12 mouse cellular contexts compared by ENCODE assay signal in the genomic region with DNA sequence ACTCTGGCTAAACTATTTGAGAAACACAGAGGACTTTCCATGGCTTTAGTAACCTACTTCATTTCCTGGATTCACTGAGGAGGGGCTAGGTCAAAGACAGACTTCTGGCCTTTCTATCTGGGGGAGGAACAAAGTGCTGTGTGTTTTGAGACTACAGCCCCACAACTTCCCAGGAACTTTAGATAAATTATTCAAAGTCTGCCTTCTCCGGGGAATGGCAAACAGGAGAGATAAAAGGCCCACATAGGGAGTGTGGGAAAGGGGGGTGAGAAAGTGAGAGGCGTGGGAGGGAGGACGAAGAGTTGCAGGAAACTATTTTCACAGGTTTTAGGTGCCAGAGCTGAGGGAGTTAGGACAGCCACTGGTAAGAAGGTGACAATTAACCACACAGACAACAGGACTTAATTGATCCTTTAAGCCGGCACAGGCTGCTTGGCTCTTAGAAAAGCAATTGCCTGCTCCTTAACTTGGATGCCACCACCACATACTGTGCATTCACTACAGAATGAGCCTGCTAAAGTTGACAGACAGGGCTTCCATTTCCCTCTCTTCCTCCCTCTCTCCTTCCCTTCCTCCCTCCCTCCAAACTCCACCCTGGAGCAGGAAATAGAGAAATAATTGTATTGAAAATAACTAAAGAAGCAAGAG. TPM values are rescaled to one million over a fixed set of nuclear protein-coding genes. Genes with fewer than 3 reads are reported as not detected.
A peak's percentile ranks its signal among the peaks of the same experiment; 100 is the strongest.
DNase-seq lines count a peak whose midpoint lies in the region; ATAC-seq and TF ChIP-seq lines count a peak whose summit lies in the region.
"Had no signal": no experiment of that assay in that cellular context is flagged by ENCODE, and none has a peak within 500 bp of the region (broad histone marks: within the 10 kb centered on the region; RNA-seq: fewer than 3 reads in every experiment).

No protein-coding gene starts in this region.

- H3K27me3 ChIP-seq in intestine, embryonic 15.5 days (replicated peaks), result no peaks in the 10 kb centered on the region
- no peaks in the 10 kb centered on the region for H3K27me3 ChIP-seq in intestine, postnatal 0 days (replicated peaks; ENCODE audit: control insufficient read depth, insufficient read depth, low read length)
- H3K27me3 ChIP-seq in embryonic facial prominence, embryonic 15.5 days, result no peaks in the 10 kb centered on the region
- H3K27me3 ChIP-seq in intestine, embryonic 16.5 days (replicated peaks; ENCODE audit: control insufficient read depth, insufficient read depth, low read length), result no peaks in the 10 kb centered on the region

- H3K4me3 ChIP-seq in intestine, embryonic 15.5 days (replicated peaks), result no peak overlapping the region
- no peak overlapping the region for H3K4me3 ChIP-seq in intestine, postnatal 0 days (ENCODE audit: low read depth, low read length)
- H3K4me3 ChIP-seq in embryonic facial prominence, embryonic 15.5 days (replicated peaks), result no peak overlapping the region
- no peak overlapping the region for H3K4me3 ChIP-seq in intestine, embryonic 16.5 days (ENCODE audit: low read length)
- H3K4me3 ChIP-seq: erythroblast, embryonic 14.5 days had no signal

- H3K4me2 ChIP-seq in intestine, embryonic 15.5 days (replicated peaks), result no peak overlapping the region
- H3K4me2 ChIP-seq in intestine, postnatal 0 days (replicated peaks; ENCODE audit: low read depth), result no peak overlapping the region
- H3K4me2 ChIP-seq in embryonic facial prominence, embryonic 15.5 days (replicated peaks), result no peak overlapping the region
- H3K4me2 ChIP-seq in intestine, embryonic 16.5 days (ENCODE audit: low read depth, low read length), result no peak overlapping the region
- H3K4me2 ChIP-seq: lung, embryonic 14.5 days had no signal

- H3K4me1 ChIP-seq in intestine, embryonic 15.5 days (replicated peaks), result no peaks in the 10 kb centered on the region
- no peaks in the 10 kb centered on the region for H3K4me1 ChIP-seq in intestine, postnatal 0 days (replicated peaks; ENCODE audit: control insufficient read depth, insufficient read depth, low read length)
- peaks cover 13% of the 10 kb centered on the region; the same call in 1 of the 2 replicates for H3K4me1 ChIP-seq in embryonic facial prominence, embryonic 15.5 days
- H3K4me1 ChIP-seq in intestine, embryonic 16.5 days (ENCODE audit: control insufficient read depth, insufficient read depth, low read length), result peaks cover 4% of the 10 kb centered on the region; the same call in 1 of the 2 replicates

- no peak overlapping the region for H3K27ac ChIP-seq in intestine, embryonic 15.5 days
- no peak overlapping the region for H3K27ac ChIP-seq in intestine, postnatal 0 days (ENCODE audit: low read depth, low read length)
- 0 out of 2 replicates have a peak overlapping the region, but pooled peaks have one; percentile 17 for H3K27ac ChIP-seq in embryonic facial prominence, embryonic 15.5 days (replicated peaks)
- no peak overlapping the region for H3K27ac ChIP-seq in intestine, embryonic 16.5 days (ENCODE audit: low read length)

- peak; percentile 24 for DNase-seq in R1 (ENCODE audit: low read depth, low spot score)
- DNase-seq in gastrocnemius, adult 8-10 months (ENCODE audit: low spot score in 2 of 2), result no peak
- no peak for DNase-seq in c-Kit-positive CD71-positive TER-119-positive erythroid progenitor cells, embryonic 14.5 days (ENCODE audit: low spot score)
- no peak for DNase-seq in cerebellum, adult 9-11 months
- DNase-seq: cerebellum, adult 11 months; left cerebral cortex, postnatal 4 days; lung, embryonic 14.5 days had no signal

- WGBS in intestine, embryonic 15.5 days, result 21% methylated on average over 4 of the region's 4 CpGs
- WGBS in intestine, postnatal 0 days, result 25% methylated on average over 4 of the region's 4 CpGs
- 29% methylated on average over 4 of the region's 4 CpGs for WGBS in embryonic facial prominence, embryonic 15.5 days
- 26% methylated on average over 4 of the region's 4 CpGs for WGBS in intestine, embryonic 16.5 days

- TF ChIP-seq CTCF in intestine, postnatal 0 days (IDR thresholded peaks at IDR 0.05; ENCODE audit: low read depth), result no peak

- H3K9me3 ChIP-seq in intestine, embryonic 15.5 days, result no peaks in the 10 kb centered on the region
- no peaks in the 10 kb centered on the region for H3K9me3 ChIP-seq in intestine, postnatal 0 days (ENCODE audit: control insufficient read depth)
- no peaks in the 10 kb centered on the region for H3K9me3 ChIP-seq in embryonic facial prominence, embryonic 15.5 days (replicated peaks)
- H3K9me3 ChIP-seq in intestine, embryonic 16.5 days (ENCODE audit: control insufficient read depth, low read length), result no peaks in the 10 kb centered on the region

- no peaks in the 10 kb centered on the region for H3K36me3 ChIP-seq in intestine, embryonic 15.5 days
- H3K36me3 ChIP-seq in intestine, postnatal 0 days (ENCODE audit: control insufficient read depth, insufficient read depth), result no peaks in the 10 kb centered on the region
- H3K36me3 ChIP-seq in embryonic facial prominence, embryonic 15.5 days, result no peaks in the 10 kb centered on the region
- H3K36me3 ChIP-seq in intestine, embryonic 16.5 days (ENCODE audit: control insufficient read depth, insufficient read depth, low read length), result no peaks in the 10 kb centered on the region

- peak; percentile 16; the same call in 1 of the 2 replicates for ATAC-seq in intestine, embryonic 15.5 days
- ATAC-seq in intestine, postnatal 0 days, result no peak
- no peak for ATAC-seq in embryonic facial prominence, embryonic 15.5 days (ENCODE audit: insufficient number of reproducible peaks, low FRiP score, low TSS enrichment, low read depth)
- peak; percentile 58; the same call in 1 of the 2 replicates for ATAC-seq in intestine, embryonic 16.5 days

- H3K9ac ChIP-seq in intestine, embryonic 15.5 days, result no peak overlapping the region
- H3K9ac ChIP-seq in intestine, postnatal 0 days (ENCODE audit: low read depth, low read length), result no peak overlapping the region
- no peak overlapping the region for H3K9ac ChIP-seq in embryonic facial prominence, embryonic 15.5 days
- H3K9ac ChIP-seq in intestine, embryonic 16.5 days (ENCODE audit: low read depth, low read length), result no peak overlapping the region
- H3K9ac ChIP-seq: lung, embryonic 14.5 days had no signal

RNA-seq across cellular contexts. Expression of a gene that starts 11.4 kb away (rescaled TPM):
- polyA plus RNA-seq in intestine, embryonic 15.5 days (2015; fragmentation: Nextera tagmentation; extraction: Ambion mirVana), result 32.2 and 38.7 TPM in 2 replicates
- 17.9 and 18.4 TPM in 2 replicates for polyA plus RNA-seq in intestine, postnatal 0 days (2015; fragmentation: Nextera tagmentation; extraction: Ambion mirVana)
- 56.7 and 58.5 TPM in 2 replicates for polyA plus RNA-seq in embryonic facial prominence, embryonic 15.5 days (2015; fragmentation: Nextera tagmentation; extraction: Ambion mirVana)
- polyA plus RNA-seq in intestine, embryonic 16.5 days (2015; fragmentation: Nextera tagmentation; extraction: Ambion mirVana), result 7.8 and 13.6 TPM in 2 replicates
- total RNA-seq in gastrocnemius, adult 8-10 months (2022), result 1 to 10 TPM; 1.1 to 2.5 (median 1.6) TPM

Comparison
In these comparisons a context has a peak if more than half of its experiments do, and no peak if none do; other contexts are left out.
1. ATAC-seq: peak in intestine, embryonic 15.5 days (single experiment) and intestine, embryonic 16.5 days (single experiment); none in intestine, postnatal 0 days (single experiment) and embryonic facial prominence, embryonic 15.5 days (single experiment).